Mouse (Mus musculus) gastrocnemius, adult 2 months (tissue): ENCODE data around the gene Dars2. TPM values are rescaled to one million over a fixed set of nuclear protein-coding genes. Genes with fewer than 3 reads are reported as not detected.

Experiments
- DNase-seq: peaks from one replicate; pipeline ENCODE4 v3.0.0; 2022
- H3K27ac ChIP-seq: fragments of 200-600 bp; 2 replicates; pipeline ENCODE4 v1.8.1; 2022; ENCODE audit warnings: mild to moderate bottlenecking
- H3K4me3 ChIP-seq: fragments of 200-600 bp; 2 replicates; pipeline ENCODE4 v1.8.1; 2022; ENCODE audit warnings: mild to moderate bottlenecking, moderate library complexity
- CTCF ChIP-seq: fragments of 200-600 bp; IDR thresholded peaks from 2 replicates; pipeline ENCODE4 v1.8.1; 2022; ENCODE audit warnings: antibody characterized with exemption, mild to moderate bottlenecking, moderate library complexity
- intact Hi-C: fragments of 180-260 bp; cut with DNase I; formaldehyde crosslinking; loops from one replicate; pipeline ENCODE4 v1.15.1; 2025
- total RNA-seq, 2 experiments: library from RNA; stranded (reverse); gene quantifications; 2 replicates each; pipeline ENCODE4 v1.2.3; 2021

Dars2 gene
- total RNA-seq, 2 experiments from 2014 or later, result 7.6 to 15.5 TPM

GRCm38 (mm10) chr1:161040855-161041254, 29.6 kb downstream of the Dars2 start:
- DNase-seq, result no peak
- no peak overlapping the region for H3K4me3 ChIP-seq
- no peak for TF ChIP-seq CTCF
- H3K27ac ChIP-seq, result 0 out of 2 replicates have a peak overlapping the region, but pooled peaks have one; percentile 4
- intact Hi-C loops, result no loop called here

- intact Hi-C loops, result no loop called here
- no peak for DNase-seq
- Histone ChIP-seq H3K27ac (0 out of 2 replicates have a peak overlapping the region, but pooled peaks have one; percentile 4), H3K4me3 (no peak overlapping the region)
- TF ChIP-seq CTCF, result no peak
These were observed 30.1 kb downstream of the Dars2 start for GRCm38 (mm10) chr1:161040426-161040770.

GRCm38 (mm10) chr1:161039741-161040425, 30.6 kb downstream of the Dars2 start:
- 0 out of 2 replicates have a peak overlapping the region, but pooled peaks have one; percentile 4 for H3K27ac ChIP-seq
- TF ChIP-seq CTCF, result no peak
- no peak overlapping the region for H3K4me3 ChIP-seq
- DNase-seq, result no peak
- intact Hi-C loops, result loop anchor here (5.0 kb wide), 4 partner anchors 32 to 248 kb away; partner anchors contain the start of genes Cenpl, Dars2, Rabgap1l and Rc3h1

- intact Hi-C loops, result loop anchor here (5.0 kb wide), 4 partner anchors 33 to 247 kb away; partner anchors contain the start of genes Cenpl, Dars2, Rabgap1l and Rc3h1
- no peak for DNase-seq
- no peak overlapping the region for H3K4me3 ChIP-seq
- H3K27ac ChIP-seq, result no peak overlapping the region
- TF ChIP-seq CTCF, result no peak
These were observed 31.3 kb downstream of the Dars2 start for GRCm38 (mm10) chr1:161038968-161039721.

- intact Hi-C loops, result loop anchor here (5.0 kb wide), 4 partner anchors 34 to 246 kb away; partner anchors contain the start of genes Cenpl, Dars2, Rabgap1l and Rc3h1
- no peak for TF ChIP-seq CTCF
- DNase-seq, result no peak
- Histone ChIP-seq H3K4me3 (peak overlapping the region; percentile 92), H3K27ac (no peak overlapping the region)
These were observed 32.5 kb downstream of the Dars2 start for GRCm38 (mm10) chr1:161038004-161038403.

- no peak for DNase-seq
- no peak for TF ChIP-seq CTCF
- Histone ChIP-seq H3K27ac (no peak overlapping the region), H3K4me3 (peak overlapping the region; percentile 92)
- intact Hi-C loops, result loop anchor here (5.0 kb wide), 4 partner anchors 35 to 245 kb away; partner anchors contain the start of genes Cenpl, Dars2, Rabgap1l and Rc3h1
These were observed 32.9 kb downstream of the Dars2 start for GRCm38 (mm10) chr1:161037599-161037998.

GRCm38 (mm10) chr1:161037026-161037425, 33.4 kb downstream of the Dars2 start:
- H3K27ac ChIP-seq, result peak overlapping the region; percentile 92; the same call in 1 of the 2 replicates
- TF ChIP-seq CTCF, result no peak
- intact Hi-C loops, result loop anchor here (5.0 kb wide), 4 partner anchors 35 to 245 kb away; partner anchors contain the start of genes Cenpl, Dars2, Rabgap1l and Rc3h1
- peak overlapping the region; percentile 92 for H3K4me3 ChIP-seq
- DNase-seq, result no peak

- no peak for TF ChIP-seq CTCF
- peak overlapping the region; percentile 92 for H3K4me3 ChIP-seq
- peak overlapping the region; percentile 92 for H3K27ac ChIP-seq
- intact Hi-C loops, result loop anchor here (5.0 kb wide), 4 partner anchors 36 to 244 kb away; partner anchors contain the start of genes Cenpl, Dars2, Rabgap1l and Rc3h1
- DNase-seq, result no peak
These were observed 34.0 kb downstream of the Dars2 start for GRCm38 (mm10) chr1:161036411-161036841.

GRCm38 (mm10) chr1:161035786-161036404, 34.6 kb downstream of the Dars2 start:
- peak overlapping the region; percentile 92 for H3K27ac ChIP-seq
- no peak for TF ChIP-seq CTCF
- peak overlapping the region; percentile 92 for H3K4me3 ChIP-seq
- intact Hi-C loops, result loop anchor here (5.0 kb wide), 4 partner anchors 36 to 244 kb away; partner anchors contain the start of genes Cenpl, Dars2, Rabgap1l and Rc3h1
- no peak for DNase-seq

GRCm38 (mm10) chr1:161035281-161035785, 35.1 kb downstream of the Dars2 start:
- DNase-seq, result peak; percentile 61
- peak overlapping the region; percentile 92 for H3K27ac ChIP-seq
- TF ChIP-seq CTCF, result no peak
- peak overlapping the region; percentile 92 for H3K4me3 ChIP-seq
- intact Hi-C loops, result loop anchor here (5.0 kb wide), 4 partner anchors 37 to 243 kb away; partner anchors contain the start of genes Cenpl, Dars2, Rabgap1l and Rc3h1

GRCm38 (mm10) chr1:161034435-161035280, 35.8 kb downstream of the Dars2 start, which contains the start of gene Zbtb37:
TSS of gene Zbtb37 (minus strand) at chr1:161034849.
- peak; percentile 98 for DNase-seq
- H3K4me3 ChIP-seq, result peak within 1 kb of the TSS; percentile 92
- intact Hi-C loops, result loop anchor here (5.0 kb wide), 5 partner anchors 38 to 242 kb away; partner anchors contain the start of genes Cenpl, Dars2, Rabgap1l and Rc3h1
- no peak for TF ChIP-seq CTCF
- peak within 1 kb of the TSS; percentile 92 for H3K27ac ChIP-seq
